Mouse (Mus musculus) gastrocnemius, postnatal 10 days (tissue): Measurements from ENCODE around the gene Upk1b. TPM values are rescaled to one million over a fixed set of nuclear protein-coding genes. Genes with fewer than 3 reads are reported as not detected.
"Not testable (repeated sequence)": the region's sequence is repeated elsewhere in the genome, so short reads cannot be mapped to it uniquely, and the experiment has no call there.

Experiments
- DNase-seq: peaks from one replicate; pipeline ENCODE4 v3.0.0; 2021; ENCODE audit warnings: mixed read lengths
- long read RNA-seq, 2 experiments: library from polyadenylated mRNA; stranded (forward); transcript quantifications; one replicate each; pipeline ENCODE4 v2.0.0; 2021
- total RNA-seq, 2 experiments: library from RNA; stranded (reverse); gene quantifications; 2 replicates each; pipeline ENCODE4 v1.2.3; 2021

Gene Upk1b
- total RNA-seq, result not detected
- long read RNA-seq, experiment 1, result 0 reads
- long read RNA-seq, experiment 2, result 0 reads

- no peak for DNase-seq
These were observed at the start of gene Upk1b for GRCm38 (mm10) chr16:38800091-38800490. Upk1b (minus strand) TSS chr16:38800328.

GRCm38 (mm10) chr16:38828649-38829048, 28.5 kb upstream of the Upk1b start, which contains the start of gene 4930435E12Rik:
4930435E12Rik (minus strand) TSS chr16:38828749.
- DNase-seq, result no peak

GRCm38 (mm10) chr16:38812521-38812920, 12.4 kb upstream of the Upk1b start:
- DNase-seq, result peak; percentile 73

- no peak for DNase-seq
These were observed 10.1 kb upstream of the Upk1b start for GRCm38 (mm10) chr16:38810196-38810595.

GRCm38 (mm10) chr16:38807796-38808195, 7.7 kb upstream of the Upk1b start:
- not testable (repeated sequence) for DNase-seq

GRCm38 (mm10) chr16:38798957-38799450, 1.1 kb downstream of the Upk1b start:
- no peak for DNase-seq

- no peak for DNase-seq
These were observed 7.0 kb downstream of the Upk1b start for GRCm38 (mm10) chr16:38793120-38793519.

GRCm38 (mm10) chr16:38789966-38790365, 10.2 kb downstream of the Upk1b start:
- no peak for DNase-seq

GRCm38 (mm10) chr16:38789016-38789415, 11.1 kb downstream of the Upk1b start:
- DNase-seq, result no peak

GRCm38 (mm10) chr16:38785301-38785700, 14.8 kb downstream of the Upk1b start:
- no peak for DNase-seq

- no peak for DNase-seq
These were observed 17.5 kb downstream of the Upk1b start for GRCm38 (mm10) chr16:38782524-38783067.

GRCm38 (mm10) chr16:38781946-38782345, 18.2 kb downstream of the Upk1b start:
- DNase-seq, result no peak

- no peak for DNase-seq
These were observed 19.1 kb downstream of the Upk1b start for GRCm38 (mm10) chr16:38780960-38781572.

- no peak for DNase-seq
These were observed 23.8 kb downstream of the Upk1b start for GRCm38 (mm10) chr16:38776342-38776741.

- no peak for DNase-seq
These were observed 25.0 kb downstream of the Upk1b start for GRCm38 (mm10) chr16:38774964-38775746.

- no peak for DNase-seq
These were observed 27.1 kb downstream of the Upk1b start for GRCm38 (mm10) chr16:38772906-38773496.

GRCm38 (mm10) chr16:38771145-38771544, 29.0 kb downstream of the Upk1b start:
- DNase-seq, result no peak

GRCm38 (mm10) chr16:38769529-38769928, 30.6 kb downstream of the Upk1b start:
- no peak for DNase-seq

- no peak for DNase-seq
These were observed 31.7 kb downstream of the Upk1b start for GRCm38 (mm10) chr16:38768386-38768785.

- DNase-seq, result no peak
These were observed 32.4 kb downstream of the Upk1b start for GRCm38 (mm10) chr16:38767761-38768160.

GRCm38 (mm10) chr16:38766671-38767070, 33.5 kb downstream of the Upk1b start:
- DNase-seq, result no peak

GRCm38 (mm10) chr16:38763508-38763907, 36.6 kb downstream of the Upk1b start:
- no peak for DNase-seq

GRCm38 (mm10) chr16:38762401-38762800, 37.7 kb downstream of the Upk1b start:
- no peak for DNase-seq
